Mouse (Mus musculus) macrophage (primary cell): ENCODE measurements around the gene Ruvbl2. TPM values are rescaled to one million over a fixed set of nuclear protein-coding genes. Genes with fewer than 3 reads are reported as not detected.

Source experiments
- polyA plus RNA-seq: library from polyadenylated mRNA; stranded (reverse); fragments of 250-400 nt; gene quantifications from 3 replicates; pipeline ENCODE4 v1.2.4, GENCODE M21; 2018; ENCODE audit warnings: inconsistent platforms

Gene Ruvbl2
- polyA plus RNA-seq, 1 experiment from 2014 or later = 14.9 TPM

Other genes starting within 250 kb of the Ruvbl2 start
- gene Ccdc155, start 233.2 kb downstream of the Ruvbl2 start, polyA plus RNA-seq = not detected in 3 replicates
- gene Dkkl1, start 225.9 kb downstream of the Ruvbl2 start, polyA plus RNA-seq = not detected in 3 replicates
- gene Tead2, start 222.3 kb downstream of the Ruvbl2 start, polyA plus RNA-seq = not detected in 3 replicates
- 88.2 to 139 TPM (median 131 TPM) in 3 replicates for gene Cd37, start 199.0 kb downstream of the Ruvbl2 start, polyA plus RNA-seq
- not detected in 3 replicates for gene Slc6a16, start 197.0 kb downstream of the Ruvbl2 start, polyA plus RNA-seq
- gene Slc6a21, start 160.6 kb downstream of the Ruvbl2 start, polyA plus RNA-seq = not detected in 3 replicates
- gene Trpm4, start 104.3 kb downstream of the Ruvbl2 start, polyA plus RNA-seq = 4.2 to 6.1 TPM (median 4.7 TPM) in 3 replicates
- not detected in 3 replicates for gene Hrc, start 102.8 kb downstream of the Ruvbl2 start, polyA plus RNA-seq
- gene Ppfia3, start 71.1 kb downstream of the Ruvbl2 start, polyA plus RNA-seq = 0.27 to 0.75 TPM in 2 of 3 replicates, not detected in the other
- gene Lin7b, start 67.5 kb downstream of the Ruvbl2 start, polyA plus RNA-seq = 0.50 TPM in 1 of 3 replicates, not detected in the others
- gene Snrnp70, start 42.4 kb downstream of the Ruvbl2 start, polyA plus RNA-seq = 174 to 235 TPM (median 186 TPM) in 3 replicates
- not detected in 3 replicates for gene Kcna7, start 32.4 kb downstream of the Ruvbl2 start, polyA plus RNA-seq
- gene Ntf5, start 24.4 kb downstream of the Ruvbl2 start, polyA plus RNA-seq = not detected in 3 replicates
- gene Lhb, start 17.3 kb downstream of the Ruvbl2 start, polyA plus RNA-seq = not detected in 3 replicates
- 7.1 to 9.5 TPM (median 7.3 TPM) in 3 replicates for gene Gys1, start 3.3 kb downstream of the Ruvbl2 start, polyA plus RNA-seq
- gene Ftl1, start 21.8 kb upstream of the Ruvbl2 start, polyA plus RNA-seq = 15,351 to 37,573 TPM (median 32,957 TPM) in 3 replicates
- gene Bax, start 28.8 kb upstream of the Ruvbl2 start, polyA plus RNA-seq = 72.6 to 246 TPM (median 245 TPM) in 3 replicates
- not detected in 3 replicates for gene Tulp2, start 43.8 kb upstream of the Ruvbl2 start, polyA plus RNA-seq
- not detected in 3 replicates for gene Gm45808, start 48.7 kb upstream of the Ruvbl2 start, polyA plus RNA-seq
- gene Dhdh, start 50.7 kb upstream of the Ruvbl2 start, polyA plus RNA-seq = 12.5 to 24.6 TPM (median 12.8 TPM) in 3 replicates
- 298 to 734 TPM (median 400 TPM) in 3 replicates for gene Nucb1, start 72.3 kb upstream of the Ruvbl2 start, polyA plus RNA-seq
- 21.4 to 32.3 TPM (median 27.6 TPM) in 3 replicates for gene Ppp1r15a, start 88.2 kb upstream of the Ruvbl2 start, polyA plus RNA-seq
- gene Plekha4, start 88.2 kb upstream of the Ruvbl2 start, polyA plus RNA-seq = 0.04 to 1.5 TPM (median 0.68 TPM) in 3 replicates
- 0.78 to 5.8 TPM (median 1.3 TPM) in 3 replicates for gene Hsd17b14, start 116.8 kb upstream of the Ruvbl2 start, polyA plus RNA-seq
- 31.4 to 52.8 TPM (median 38.5 TPM) in 3 replicates for gene Bcat2, start 132.1 kb upstream of the Ruvbl2 start, polyA plus RNA-seq
- not detected in 3 replicates for gene Fgf21, start 177.4 kb upstream of the Ruvbl2 start, polyA plus RNA-seq
- not detected in 3 replicates for gene Fut1, start 179.2 kb upstream of the Ruvbl2 start, polyA plus RNA-seq
- not detected in 3 replicates for gene Izumo1, start 183.7 kb upstream of the Ruvbl2 start, polyA plus RNA-seq
- gene Rasip1, start 189.4 kb upstream of the Ruvbl2 start, polyA plus RNA-seq = 0.04 to 0.08 TPM (median 0.07 TPM) in 3 replicates
- gene Mamstr, start 201.9 kb upstream of the Ruvbl2 start, polyA plus RNA-seq = not detected in 3 replicates
- not detected in 3 replicates for gene Fut2, start 228.3 kb upstream of the Ruvbl2 start, polyA plus RNA-seq
- gene Ntn5, start 245.9 kb upstream of the Ruvbl2 start, polyA plus RNA-seq = not detected in 3 replicates